Mouse (Mus musculus) liver, adult 2 months (tissue): ENCODE data around the gene Mxra8.

Source experiments
- CTCF ChIP-seq: fragments of 200-500 bp; IDR thresholded peaks from 2 replicates; pipeline ENCODE4 v1.5.1; 2011; ENCODE audit warnings: low read depth, low read length, control low read depth
- POLR2A ChIP-seq: fragments of 200-500 bp; IDR thresholded peaks from 2 replicates; pipeline ENCODE4 v1.6.1; 2011; ENCODE audit warnings: low read length, control low read depth; ENCODE audit not compliant: insufficient read depth; ENCODE audit errors: extremely low read depth

DNA sequence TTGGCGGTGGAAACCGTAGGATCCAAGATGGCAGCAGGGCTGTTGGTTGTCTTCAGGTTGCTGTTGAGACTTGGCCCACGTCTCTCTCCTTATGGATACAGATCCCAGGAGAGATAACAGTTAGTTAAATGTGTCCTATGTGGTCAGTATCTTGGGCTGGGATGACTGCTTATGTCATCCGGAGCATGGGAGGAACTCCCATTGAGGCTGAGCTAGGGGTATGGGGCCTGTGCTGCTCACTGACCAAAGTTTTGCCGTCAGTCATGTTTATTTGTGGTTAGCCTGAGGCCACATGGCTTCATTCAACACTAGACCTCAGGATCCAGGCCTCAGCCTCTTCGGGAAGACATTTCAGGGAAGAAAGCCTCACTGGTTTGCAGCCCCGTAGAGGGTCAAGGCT is 31.9 kb downstream of the Mxra8 start:
- TF ChIP-seq POLR2A (no peak), CTCF (no peak)
